Mouse (Mus musculus): ENCODE results near the gene Gse1.
"Not testable (repeated sequence)": the region's sequence is repeated elsewhere in the genome, so short reads cannot be mapped to it uniquely, and the experiment has no call there.

Gene Gse1

GRCm38 (mm10) chr8:120329030-120329748 is 100.9 kb downstream of the Gse1 start:
- no peak for DNase-seq

DNA sequence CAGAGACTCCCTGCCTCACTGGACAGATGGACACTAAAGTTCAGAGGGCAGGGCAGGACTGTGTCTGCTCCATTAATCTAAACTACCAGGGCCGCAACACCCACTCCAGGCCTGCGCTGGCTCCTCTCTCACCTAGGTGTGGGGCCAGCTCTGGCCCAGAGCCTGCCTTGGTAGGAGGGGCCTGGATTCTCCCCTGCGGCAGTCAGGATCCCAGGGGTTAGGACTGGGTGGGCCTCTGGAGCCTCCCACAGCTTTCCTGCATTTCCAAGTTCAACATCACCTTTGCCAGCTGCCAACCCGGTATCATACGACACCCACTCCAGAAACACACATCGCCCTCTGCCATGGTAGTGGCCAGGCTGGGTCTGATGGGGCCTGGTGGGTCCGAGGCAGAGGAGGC is 102.8 kb downstream of the Gse1 start:
- no peak for DNase-seq

DNA sequence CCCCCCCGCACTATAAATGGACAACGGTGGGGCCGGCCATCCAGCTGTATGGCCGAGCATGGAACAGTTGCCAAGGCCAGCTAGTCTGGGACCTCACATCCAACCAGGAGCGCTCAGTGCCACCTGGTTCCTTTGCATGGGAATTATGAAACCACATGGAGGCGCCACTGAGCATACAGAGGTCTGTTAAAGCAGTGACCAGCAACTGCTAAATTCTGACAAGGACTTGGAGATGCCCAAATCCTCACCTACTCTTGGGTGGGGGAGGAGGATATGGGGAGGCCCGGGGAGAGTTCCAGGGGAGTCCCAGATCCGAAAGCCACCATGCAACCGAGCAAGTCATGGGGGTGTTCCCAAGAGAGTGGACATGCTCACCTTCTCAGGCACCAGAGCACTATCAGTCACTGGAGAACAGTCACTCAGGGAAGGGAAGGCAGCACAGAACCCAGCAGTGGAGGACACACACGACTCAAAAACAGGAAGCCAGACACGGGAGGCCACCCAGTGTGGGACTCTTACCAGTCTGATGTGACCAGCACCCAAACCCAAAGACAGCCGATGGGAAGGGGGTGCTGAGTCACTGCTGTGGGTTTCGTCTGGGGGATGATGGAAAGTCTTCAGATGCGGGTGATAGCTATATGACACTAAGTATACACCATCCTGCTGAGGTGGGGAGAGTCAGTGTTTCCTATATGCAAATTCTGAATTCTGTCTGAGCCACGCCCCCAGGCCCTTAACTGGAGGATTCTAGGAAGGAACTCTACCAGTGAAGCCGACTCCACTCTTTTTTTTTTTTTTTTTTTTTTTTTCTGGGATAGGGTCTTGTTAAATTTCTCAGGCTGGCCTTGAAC is 104.3 kb downstream of the Gse1 start:
- no peak for DNase-seq

DNA sequence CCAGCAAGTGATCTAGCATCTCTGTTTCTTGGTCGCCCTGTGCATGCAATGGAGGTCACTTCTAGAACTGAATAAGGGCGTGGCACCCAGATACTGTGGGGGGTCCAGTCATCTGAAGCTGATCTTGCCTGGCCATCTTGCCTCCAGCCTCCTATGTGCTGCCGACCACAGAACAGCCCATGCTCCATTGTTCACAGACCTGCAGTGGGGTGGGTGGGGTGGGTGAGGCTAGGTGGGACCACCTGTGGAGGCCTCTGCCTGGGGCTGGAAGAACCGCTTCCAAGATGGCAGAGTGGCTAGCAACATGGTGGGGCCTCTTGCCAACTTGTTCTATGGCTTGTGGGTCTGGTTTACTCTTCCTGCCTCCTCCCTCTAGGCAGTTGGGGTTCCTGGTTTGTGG is 105.4 kb downstream of the Gse1 start:
- no peak for DNase-seq

GRCm38 (mm10) chr8:120334261-120334660 is 106.0 kb downstream of the Gse1 start:
- DNase-seq: not testable (repeated sequence)

- DNase-seq: no peak
Observed at GRCm38 (mm10) chr8:120334878-120335261, 106.6 kb downstream of the Gse1 start.

- DNase-seq: no peak
Observed at GRCm38 (mm10) chr8:120335262-120336086, 107.2 kb downstream of the Gse1 start.

- DNase-seq: no peak
Observed at GRCm38 (mm10) chr8:120336087-120336380, 107.8 kb downstream of the Gse1 start.

- DNase-seq: no peak
Observed at GRCm38 (mm10) chr8:120336909-120337555, 108.8 kb downstream of the Gse1 start.

- DNase-seq: no peak
Observed at GRCm38 (mm10) chr8:120337627-120338026, 109.4 kb downstream of the Gse1 start.

DNA sequence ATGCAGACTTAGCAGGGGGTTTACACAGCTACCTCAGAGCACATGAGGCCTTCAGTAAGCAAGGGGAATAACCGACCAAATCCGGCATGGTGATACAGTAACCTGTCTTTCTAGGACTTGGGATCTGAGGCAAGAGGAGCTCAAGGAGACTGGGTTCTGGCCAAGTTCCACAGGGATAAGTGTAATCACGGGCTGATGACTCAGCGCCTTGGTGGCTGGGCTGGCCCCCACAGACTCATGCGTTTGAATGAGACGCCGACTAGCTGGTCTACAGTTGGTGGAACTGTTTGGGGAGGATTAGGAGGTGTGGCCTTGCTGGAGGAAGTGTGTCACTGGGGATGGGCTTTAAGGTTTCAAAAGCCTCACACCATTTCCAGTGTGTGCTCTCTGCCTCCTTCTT is 110.4 kb downstream of the Gse1 start:
- DNase-seq: no peak

- no peak for DNase-seq
Observed at GRCm38 (mm10) chr8:120339743-120340142, 111.5 kb downstream of the Gse1 start.

- DNase-seq: no peak
Observed at GRCm38 (mm10) chr8:120341124-120341523, 112.9 kb downstream of the Gse1 start.

- DNase-seq: peak; percentile 43
Observed at GRCm38 (mm10) chr8:120342847-120343548, 114.7 kb downstream of the Gse1 start.

GRCm38 (mm10) chr8:120343582-120343981 is 115.3 kb downstream of the Gse1 start:
- DNase-seq: no peak

DNA sequence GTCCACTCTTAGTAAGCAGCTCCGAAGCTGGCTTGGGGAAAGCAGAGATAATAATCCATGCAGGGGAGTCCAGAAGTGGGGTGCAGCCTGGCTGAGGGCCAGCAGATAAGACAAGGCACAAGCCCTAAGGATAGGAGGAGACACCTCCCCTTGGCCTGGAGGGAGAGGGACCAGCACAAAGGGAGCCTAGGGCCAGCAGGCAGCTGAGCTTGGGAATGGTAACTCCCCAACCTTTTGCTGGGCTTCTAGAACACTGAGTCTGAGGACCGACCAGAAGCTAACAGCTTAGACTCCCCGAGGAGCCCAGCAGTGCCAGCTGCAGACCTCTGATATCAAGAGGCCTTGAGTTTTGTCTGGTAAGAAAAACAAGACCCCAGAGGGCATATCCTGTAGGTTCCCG is 115.9 kb downstream of the Gse1 start:
- DNase-seq: no peak

DNA sequence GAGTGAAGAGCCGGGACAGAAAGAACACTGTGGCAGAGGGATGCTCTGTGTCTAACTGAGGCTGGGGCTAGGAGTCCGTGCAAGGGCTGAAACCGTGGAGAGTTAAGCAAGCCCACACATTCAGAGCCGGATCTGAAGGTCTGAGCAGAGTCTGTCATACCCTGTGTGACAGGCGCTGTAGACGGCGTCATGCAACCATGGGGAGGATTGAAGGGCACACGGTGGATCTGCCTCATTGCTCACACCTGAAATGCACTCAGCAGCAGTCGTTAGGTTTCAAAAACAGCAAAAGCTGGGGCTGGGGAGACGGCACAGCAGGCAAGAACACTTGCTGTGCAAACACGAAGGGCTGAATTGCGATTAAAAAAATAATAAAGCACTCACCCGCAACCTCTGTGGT is 116.3 kb downstream of the Gse1 start:
- no peak for DNase-seq

- DNase-seq: peak; percentile 50
Observed at GRCm38 (mm10) chr8:120347734-120348341, 119.6 kb downstream of the Gse1 start.

- no peak for DNase-seq
Observed at GRCm38 (mm10) chr8:120348922-120349321, 120.7 kb downstream of the Gse1 start.

DNA sequence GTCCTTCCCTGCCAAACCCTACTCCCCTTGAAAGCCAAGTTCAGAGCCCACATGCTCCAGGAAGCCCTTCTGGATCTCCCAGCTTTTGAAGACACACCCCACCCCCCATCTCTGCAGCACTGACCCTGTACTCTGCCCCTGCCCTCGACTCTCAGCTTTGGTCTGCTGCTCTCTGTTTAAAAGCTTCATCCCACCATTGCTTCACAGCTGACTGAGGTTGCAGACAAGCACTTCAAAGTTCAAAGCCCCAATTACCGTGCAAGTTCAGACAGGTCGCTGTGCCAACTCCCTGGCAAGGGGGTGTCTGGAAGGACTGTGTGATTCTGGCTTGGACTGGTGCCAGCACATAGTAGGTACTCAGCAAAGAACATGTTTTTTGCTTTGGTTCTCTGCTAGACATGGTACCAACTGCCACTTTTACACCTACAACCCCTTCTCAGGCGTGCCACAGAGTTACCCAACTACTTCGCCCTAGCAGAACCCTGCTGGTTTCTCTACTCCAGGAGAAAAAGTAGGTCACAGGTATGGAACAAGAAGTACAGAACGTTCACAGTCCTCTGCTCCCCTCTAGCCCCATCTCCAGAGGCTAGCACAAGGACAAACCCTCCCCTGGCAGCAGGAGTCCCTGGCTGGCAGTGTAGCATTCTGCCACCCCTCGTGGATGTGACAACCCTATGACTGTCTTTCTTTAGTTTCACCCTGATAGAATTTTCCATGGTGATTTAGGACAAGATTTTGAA is 123.2 kb downstream of the Gse1 start:
- no peak for DNase-seq

DNA sequence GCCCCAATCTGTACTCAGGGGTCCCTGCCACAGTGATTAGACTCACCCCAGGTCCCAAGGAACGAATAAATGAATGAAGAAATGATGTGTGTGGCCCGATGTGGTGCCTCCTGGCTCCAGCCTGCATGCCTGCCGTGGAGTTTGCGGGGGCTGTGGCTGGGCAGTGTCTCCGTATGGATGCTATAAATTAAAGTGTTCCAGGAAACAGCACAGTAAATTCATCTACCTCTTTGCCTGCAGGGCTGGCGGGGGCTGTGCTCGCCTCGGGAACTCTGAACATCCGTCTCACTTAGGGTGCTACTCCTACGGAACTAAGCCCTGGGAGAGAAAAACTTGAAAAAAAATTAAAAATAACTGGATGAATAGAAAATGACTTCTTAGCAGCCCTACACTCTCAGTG is 123.8 kb downstream of the Gse1 start:
- no peak for DNase-seq

All from right cerebral cortex, postnatal 4 days (tissue).